ENCODE assay signal across 8 mouse cellular contexts in the genomic region with DNA sequence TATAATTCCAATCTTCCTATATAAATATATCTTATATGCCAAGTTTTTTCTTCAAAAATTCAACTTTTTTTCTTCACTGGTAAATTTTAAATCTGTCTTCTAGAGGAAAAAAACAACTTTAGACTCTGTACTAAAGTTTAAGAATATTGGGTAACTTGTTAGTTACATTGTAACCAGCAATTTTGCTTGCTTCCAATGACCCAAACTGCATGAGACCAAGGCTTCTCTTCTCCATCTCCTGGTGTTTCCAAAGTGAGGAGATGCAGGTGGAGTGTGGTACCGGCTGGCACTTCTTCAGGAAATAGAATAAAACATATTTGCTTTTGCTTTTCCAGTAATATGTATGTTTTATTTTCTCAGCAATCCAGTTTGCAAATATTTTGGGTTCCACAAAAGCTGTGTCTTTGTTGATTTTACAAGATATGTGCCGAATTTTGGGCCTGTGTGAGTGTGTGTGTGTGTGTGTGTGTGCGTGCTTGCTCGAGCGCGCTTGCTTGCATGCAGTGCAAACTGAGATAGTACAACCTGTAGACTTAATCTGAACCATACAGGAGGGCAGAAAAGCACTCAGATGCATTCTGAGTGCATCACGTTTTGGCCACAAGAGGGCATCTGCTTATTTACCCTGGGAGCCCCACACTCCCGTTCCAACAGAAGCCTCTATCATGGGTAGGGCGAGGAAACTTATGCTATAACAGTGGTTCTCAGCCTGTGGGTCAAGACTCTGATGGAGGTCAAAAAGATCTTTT. TPM values are rescaled to one million over a fixed set of nuclear protein-coding genes. Genes with fewer than 3 reads are reported as not detected.
DNase-seq lines count a peak whose midpoint lies in the region; ATAC-seq and TF ChIP-seq lines count a peak whose summit lies in the region.

No protein-coding gene starts in this region.

- H3K4me1 ChIP-seq in liver, adult 2 months (ENCODE audit: control insufficient read depth, insufficient read depth, low read length): peaks cover 13% of the 10 kb centered on the region; the same call in 1 of the 2 replicates

- peak; percentile 49 for TF ChIP-seq CTCF in liver, adult 2 months (IDR thresholded peaks at IDR 0.05; ENCODE audit: low read depth, low read length)

- WGBS in liver, adult 2 months: 18% methylated on average over 9 of the region's 9 CpGs

- H3K79me2 ChIP-seq in liver, adult 2 months (ENCODE audit: control insufficient read depth, insufficient read depth, low read length): peaks cover 17% of the 10 kb centered on the region; the same call in 1 of the 2 replicates

- H3K27me3 ChIP-seq in liver, adult 2 months (ENCODE audit: control insufficient read depth, insufficient read depth, low read length): no peaks in the 10 kb centered on the region

- TF ChIP-seq POLR2A in liver, adult 2 months (IDR thresholded peaks at IDR 0.05; ENCODE audit: extremely low read depth, insufficient read depth, low read length): no peak

- peak overlapping the region; percentile 74 for H3K4me3 ChIP-seq in liver, adult 2 months (ENCODE audit: insufficient read depth, low read depth, low read length)

- ATAC-seq in frontal cortex, adult (ENCODE audit: low TSS enrichment): peak; percentile 58

- peak overlapping the region; percentile 32 for H3K9ac ChIP-seq in liver, adult 2 months (ENCODE audit: low read depth, low read length)

- H3K36me3 ChIP-seq in liver, adult 2 months (ENCODE audit: control insufficient read depth, insufficient read depth, low read length): peaks cover 30% of the 10 kb centered on the region

- peak overlapping the region; percentile 13 for H3K27ac ChIP-seq in liver, adult 2 months (replicated peaks; ENCODE audit: insufficient read depth, low read depth, low read length)

- DNase-seq in frontal cortex, postnatal 14 days (ENCODE audit: low spot score in 2 of 2): no peak
- peak; percentile 60 for DNase-seq in A20 (ENCODE audit: low read depth, low spot score)
- peak; percentile 54 for DNase-seq in brain, adult 2 months (ENCODE audit: low read depth, low spot score)
- DNase-seq in liver, adult 2 months (ENCODE audit: extremely low read depth, low read depth, low spot score): peak; percentile 89
- DNase-seq in thymus, postnatal 25 days: peak; percentile 62
- no peak for DNase-seq in ovary, adult 18-20 months (ENCODE audit: low spot score)
- no peak for DNase-seq in testis, postnatal 14 days (ENCODE audit: low spot score)

RNA-seq across cellular contexts. Expression of a gene that starts 1.3 kb away (rescaled TPM):
- total RNA-seq in liver, adult 2 months (2014; rRNA removed): 382 and 384 TPM in 2 replicates
- 309 TPM in 2 replicates for polyA plus RNA-seq in liver, adult 2 months (2012; rRNA removed)

Comparison
In these comparisons a context has a peak if more than half of its experiments do, and no peak if none do; other contexts are left out.
1. DNase-seq: peak in A20 (single experiment), brain, adult 2 months (single experiment), liver, adult 2 months (single experiment) and thymus, postnatal 25 days (single experiment); none in frontal cortex, postnatal 14 days (0 of 2), ovary, adult 18-20 months (single experiment) and testis, postnatal 14 days (single experiment).